Mouse (Mus musculus) hindbrain, embryonic 15.5 days (tissue): Measurements from ENCODE around the gene Zmynd8. TPM values are rescaled to one million over a fixed set of nuclear protein-coding genes. Genes with fewer than 3 reads are reported as not detected.
A peak's percentile ranks its signal among the peaks of the same experiment; 100 is the strongest.

ENCODE experiments used
- ATAC-seq: fragments of 200-750 bp; cut with Nextera tagmentation; 2 replicates; pipeline ENCODE4 v1.8.0; 2017; ENCODE audit warnings: low read depth, moderate number of reproducible peaks, moderate TSS enrichment; ENCODE audit not compliant: low FRiP score
- H3K27ac ChIP-seq: fragments of 300-500 bp; sonication (generic); replicated peaks from 2 replicates; pipeline ENCODE4 v1.5.1; 2015; ENCODE audit warnings: mild to moderate bottlenecking, inconsistent platforms
- H3K27me3 ChIP-seq: fragments of 300-500 bp; sonication (generic); 2 replicates; pipeline ENCODE4 v1.6.1; 2015; ENCODE audit warnings: control low read depth, inconsistent platforms
- H3K36me3 ChIP-seq: fragments of 300-500 bp; sonication (generic); 2 replicates; pipeline ENCODE4 v1.6.1; 2015; ENCODE audit warnings: control low read depth, inconsistent platforms
- H3K4me1 ChIP-seq: fragments of 300-500 bp; sonication (generic); replicated peaks from 2 replicates; pipeline ENCODE4 v1.6.1; 2015; ENCODE audit warnings: control low read depth, inconsistent platforms
- H3K4me2 ChIP-seq: fragments of 300-500 bp; sonication (generic); 2 replicates; pipeline ENCODE4 v1.6.1; 2015; ENCODE audit warnings: moderate library complexity, mild to moderate bottlenecking, inconsistent platforms
- H3K4me3 ChIP-seq: fragments of 300-500 bp; sonication (generic); 2 replicates; pipeline ENCODE4 v1.5.1; 2015; ENCODE audit warnings: mild to moderate bottlenecking, inconsistent platforms
- H3K9ac ChIP-seq: fragments of 300-500 bp; sonication (generic); 2 replicates; pipeline ENCODE4 v1.6.1; 2015; ENCODE audit warnings: inconsistent platforms
- H3K9me3 ChIP-seq: fragments of 300-500 bp; sonication (generic); 2 replicates; pipeline ENCODE4 v1.6.1; 2016; ENCODE audit warnings: control low read depth, inconsistent platforms
- WGBS: fragments of 180-500 bp; shearing (Covaris S2); methylation state at CpG from one replicate; pipeline ENCODE4 v1.1.7; 2015; 5-methylcytosine and 5-hydroxymethylcytosine counted together
- polyA plus RNA-seq: library from polyadenylated mRNA; unstranded; fragments of >200 nt; fragmentation: Nextera tagmentation; extraction: Ambion mirVana; gene quantifications from 2 replicates; pipeline ENCODE4 v1.2.1, GENCODE M21; 2015

Zmynd8 gene
- polyA plus RNA-seq, 1 experiment from 2014 or later = 71.8 TPM

DNA sequence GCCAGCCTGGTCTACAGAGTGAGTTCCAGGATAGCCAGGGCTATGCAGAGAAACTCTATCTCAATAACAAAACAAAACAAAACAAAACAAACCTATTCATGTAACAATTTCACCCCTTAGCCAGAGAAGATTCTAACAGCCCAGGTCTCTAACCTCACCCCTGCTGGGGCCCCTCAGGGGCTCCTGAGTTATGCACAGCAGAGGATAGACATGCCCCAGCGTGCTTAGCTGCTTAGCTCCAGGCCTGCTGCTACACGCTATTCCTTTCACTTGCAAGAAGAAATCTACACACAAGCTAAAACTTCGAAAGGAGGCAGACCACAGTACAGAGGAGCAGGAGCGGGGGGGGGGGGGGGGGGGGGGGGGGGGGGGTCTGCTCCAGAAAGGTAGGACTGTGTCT is 4.3 kb downstream of the Zmynd8 start:
- no peaks in the 10 kb centered on the region for H3K36me3 ChIP-seq
- no peak overlapping the region for H3K9ac ChIP-seq
- H3K27ac ChIP-seq = no peak overlapping the region
- no peak overlapping the region for H3K4me3 ChIP-seq
- H3K4me1 ChIP-seq = 0 out of 2 replicates have a peak, but pooled peaks cover 8% of the 10 kb centered on the region
- no peak for ATAC-seq
- WGBS = 48% methylated on average over 3 of the region's 4 CpGs
- H3K27me3 ChIP-seq = no peaks in the 10 kb centered on the region
- H3K4me2 ChIP-seq = no peak overlapping the region
- no peaks in the 10 kb centered on the region for H3K9me3 ChIP-seq

DNA sequence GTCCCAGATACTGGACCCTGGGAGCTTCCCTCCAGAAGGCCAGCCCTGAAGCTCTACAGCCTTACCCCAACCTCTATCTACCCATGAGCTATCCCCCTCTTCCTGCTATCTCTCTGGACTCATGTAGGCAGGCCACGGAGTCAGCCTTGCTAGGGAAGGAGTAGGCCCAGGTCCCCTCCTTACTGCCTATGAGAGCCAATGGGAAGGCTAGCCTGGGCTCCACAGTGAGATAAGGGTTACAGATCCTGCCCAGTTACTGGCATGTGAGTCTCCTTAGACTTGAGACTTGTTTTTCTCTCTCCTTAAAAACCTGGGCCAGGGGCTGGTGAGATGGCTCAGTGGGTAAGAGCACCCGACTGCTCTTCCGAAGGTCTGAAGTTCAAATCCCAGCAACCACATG is 5.6 kb downstream of the Zmynd8 start:
- 98% methylated on average over 3 of the region's 3 CpGs for WGBS
- Histone ChIP-seq H3K4me2 (no peak overlapping the region), H3K4me3 (no peak overlapping the region), H3K4me1 (peaks cover 20% of the 10 kb centered on the region), H3K27ac (no peak overlapping the region), H3K9ac (no peak overlapping the region), H3K9me3 (no peaks in the 10 kb centered on the region), H3K36me3 (no peaks in the 10 kb centered on the region), H3K27me3 (no peaks in the 10 kb centered on the region)
- ATAC-seq = no peak

DNA sequence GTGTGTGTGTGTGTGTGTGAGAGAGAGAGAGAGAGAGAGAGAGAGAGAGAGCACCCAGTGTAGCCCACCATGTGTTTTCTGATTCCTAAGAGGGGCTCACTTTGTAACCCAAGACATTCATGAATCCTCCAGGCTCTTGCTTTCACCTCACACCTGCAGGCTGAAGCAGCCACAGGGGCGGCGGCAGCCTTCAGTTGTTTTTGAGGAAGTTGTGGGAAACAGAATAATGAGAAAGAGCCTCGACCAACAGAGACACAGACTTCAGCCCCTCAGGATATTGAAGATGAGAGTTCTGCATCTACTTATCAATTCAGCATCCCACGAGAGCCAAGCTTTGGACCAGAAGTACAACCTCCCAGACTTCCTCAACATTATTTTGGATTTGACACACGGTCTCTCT is 6.2 kb downstream of the Zmynd8 start:
- no peaks in the 10 kb centered on the region for H3K27me3 ChIP-seq
- 82% methylated on average over 5 of the region's 5 CpGs for WGBS
- ATAC-seq = no peak

DNA sequence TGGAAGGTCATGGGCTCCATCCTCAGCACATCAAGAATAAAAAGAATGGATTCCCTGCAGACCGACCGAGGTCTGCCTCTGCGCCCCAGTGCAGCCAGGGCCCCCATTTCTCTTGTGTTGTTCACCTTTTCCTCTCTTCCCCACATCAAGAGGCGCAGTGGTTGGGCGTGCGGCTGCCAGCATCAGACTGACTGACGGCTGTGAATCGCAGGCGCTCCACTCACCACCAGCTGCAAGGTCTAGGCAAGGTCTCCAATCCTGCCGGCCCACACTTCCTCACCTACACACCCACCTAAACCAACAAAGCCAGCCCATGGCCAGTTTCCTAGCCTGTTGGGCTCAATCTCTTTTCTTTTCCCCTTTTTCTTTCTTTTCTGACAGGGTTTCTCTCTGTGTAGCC is 8.4 kb downstream of the Zmynd8 start:
- Histone ChIP-seq H3K4me1 (peaks cover 46% of the 10 kb centered on the region), H3K9ac (no peak overlapping the region), H3K4me3 (no peak overlapping the region), H3K9me3 (no peaks in the 10 kb centered on the region), H3K27me3 (no peaks in the 10 kb centered on the region), H3K4me2 (no peak overlapping the region), H3K27ac (no peak overlapping the region), H3K36me3 (no peaks in the 10 kb centered on the region)
- ATAC-seq = no peak
- WGBS = 87% methylated on average over 10 of the region's 10 CpGs

More for the DNA sequence above, 6.2 kb downstream of the Zmynd8 start:
- H3K4me2 ChIP-seq = no peak overlapping the region
- no peak overlapping the region for H3K27ac ChIP-seq
- peaks cover 26% of the 10 kb centered on the region for H3K4me1 ChIP-seq
- H3K9me3 ChIP-seq = no peaks in the 10 kb centered on the region
- no peak overlapping the region for H3K4me3 ChIP-seq
- no peaks in the 10 kb centered on the region for H3K36me3 ChIP-seq
- H3K9ac ChIP-seq = no peak overlapping the region

DNA sequence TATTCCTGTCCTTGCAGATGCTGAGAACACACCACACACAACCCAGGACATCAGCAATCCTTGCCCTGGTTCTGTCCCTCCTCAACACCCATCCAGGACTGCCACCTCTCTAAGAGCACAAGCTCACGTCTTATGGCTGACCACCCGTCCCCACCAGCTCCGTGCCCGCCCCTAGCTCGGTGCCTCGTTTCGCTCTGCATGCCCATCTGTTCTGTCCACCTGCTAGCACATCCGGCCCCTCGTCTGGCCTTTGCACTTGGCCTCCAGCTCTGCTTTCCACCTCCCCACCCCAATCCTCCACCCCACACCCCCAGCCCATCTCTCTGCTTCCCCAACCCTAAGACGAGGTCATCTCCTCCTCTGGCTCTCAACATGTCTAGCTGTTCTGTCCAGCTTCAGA is 8.9 kb downstream of the Zmynd8 start:
- Histone ChIP-seq H3K4me1 (peaks cover 51% of the 10 kb centered on the region), H3K36me3 (no peaks in the 10 kb centered on the region), H3K9ac (no peak overlapping the region), H3K9me3 (no peaks in the 10 kb centered on the region), H3K4me2 (no peak overlapping the region), H3K27ac (0 out of 2 replicates have a peak overlapping the region, but pooled peaks have one; percentile 100), H3K27me3 (no peaks in the 10 kb centered on the region), H3K4me3 (no peak overlapping the region)
- 68% methylated on average over 10 of the region's 10 CpGs for WGBS
- no peak for ATAC-seq

DNA sequence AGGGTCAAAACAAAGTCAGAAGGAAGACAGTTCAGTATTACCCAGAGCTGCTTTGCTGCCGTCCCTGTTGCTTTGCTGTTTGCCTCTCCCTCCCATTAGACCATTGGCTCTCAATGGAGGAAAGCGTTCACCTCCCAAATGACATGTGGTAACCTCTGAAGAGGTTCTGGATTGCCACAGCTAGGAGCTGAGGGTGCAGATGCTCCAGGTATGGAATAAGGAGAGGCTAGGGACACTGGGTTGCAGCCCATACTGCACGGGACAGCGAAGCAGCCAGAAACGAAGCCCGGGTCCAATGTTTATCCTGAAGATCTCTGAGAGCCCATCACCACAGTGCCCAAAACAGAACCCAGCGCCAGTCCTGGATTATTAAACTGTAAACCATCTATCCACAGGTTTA is 9.6 kb downstream of the Zmynd8 start:
- H3K27ac ChIP-seq = peak overlapping the region; percentile 100
- H3K9me3 ChIP-seq = no peaks in the 10 kb centered on the region
- no peak overlapping the region for H3K4me3 ChIP-seq
- WGBS = 69% methylated on average over 7 of the region's 7 CpGs
- no peak for ATAC-seq
- no peaks in the 10 kb centered on the region for H3K27me3 ChIP-seq
- peaks cover 55% of the 10 kb centered on the region for H3K4me1 ChIP-seq
- peak overlapping the region; percentile 22; the same call in 1 of the 2 replicates for H3K9ac ChIP-seq
- no peak overlapping the region for H3K4me2 ChIP-seq
- no peaks in the 10 kb centered on the region for H3K36me3 ChIP-seq

DNA sequence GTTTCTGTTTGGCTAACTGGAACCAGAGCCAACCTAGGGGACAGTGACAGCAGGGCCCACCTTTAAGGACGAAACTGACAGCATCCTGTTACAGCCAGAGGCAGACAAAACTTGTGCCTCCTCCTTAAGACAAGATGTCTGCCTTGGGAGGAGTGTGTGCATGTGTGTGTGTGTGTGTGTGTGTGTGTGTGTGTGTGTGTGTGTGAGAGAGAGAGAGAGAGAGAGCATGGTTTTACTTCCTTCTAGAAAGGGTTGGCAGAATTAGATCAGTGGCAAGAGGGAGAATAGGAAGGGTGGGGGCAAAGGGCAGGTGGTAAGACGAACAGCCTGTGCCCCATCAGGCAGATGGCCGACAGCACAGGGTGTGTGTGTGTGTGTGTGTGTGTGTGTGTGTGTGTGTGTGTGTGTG is 10.0 kb downstream of the Zmynd8 start:
- Histone ChIP-seq H3K4me3 (no peak overlapping the region), H3K9me3 (no peaks in the 10 kb centered on the region), H3K36me3 (no peaks in the 10 kb centered on the region), H3K4me1 (peaks cover 59% of the 10 kb centered on the region), H3K4me2 (peak overlapping the region; percentile 25; the same call in 1 of the 2 replicates), H3K27me3 (no peaks in the 10 kb centered on the region), H3K9ac (peak overlapping the region; percentile 32), H3K27ac (peak overlapping the region; percentile 100)
- ATAC-seq = no peak
- WGBS = 8% methylated on average over 3 of the region's 3 CpGs

DNA sequence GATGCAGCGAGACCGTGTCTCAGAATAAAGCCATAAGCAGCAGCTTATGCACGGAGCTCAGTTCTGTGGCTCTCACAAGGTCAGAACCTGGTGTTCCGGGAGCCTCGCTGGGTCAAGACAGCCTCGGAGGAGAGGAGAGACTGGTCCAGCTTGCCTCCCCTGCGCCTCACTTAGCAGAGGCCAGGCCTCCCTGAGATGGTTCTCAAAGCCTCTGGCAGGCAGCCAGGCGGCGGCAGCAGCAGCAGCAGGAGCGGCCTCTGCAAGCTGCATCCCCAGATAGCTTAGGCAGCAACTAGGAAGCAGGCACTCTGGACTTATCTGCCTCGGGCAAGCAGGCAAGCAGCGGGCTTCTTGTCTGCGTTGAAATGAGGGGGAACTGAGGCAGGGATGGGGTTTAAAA is 10.4 kb downstream of the Zmynd8 start:
- Histone ChIP-seq H3K4me2 (peak overlapping the region; percentile 25), H3K4me3 (no peak overlapping the region), H3K27ac (peak overlapping the region; percentile 100), H3K36me3 (no peaks in the 10 kb centered on the region), H3K27me3 (no peaks in the 10 kb centered on the region), H3K9me3 (no peaks in the 10 kb centered on the region), H3K9ac (peak overlapping the region; percentile 32; the same call in 1 of the 2 replicates), H3K4me1 (peaks cover 64% of the 10 kb centered on the region)
- WGBS = 9% methylated on average over 13 of the region's 13 CpGs
- ATAC-seq = peak; percentile 45; the same call in 1 of the 2 replicates

DNA sequence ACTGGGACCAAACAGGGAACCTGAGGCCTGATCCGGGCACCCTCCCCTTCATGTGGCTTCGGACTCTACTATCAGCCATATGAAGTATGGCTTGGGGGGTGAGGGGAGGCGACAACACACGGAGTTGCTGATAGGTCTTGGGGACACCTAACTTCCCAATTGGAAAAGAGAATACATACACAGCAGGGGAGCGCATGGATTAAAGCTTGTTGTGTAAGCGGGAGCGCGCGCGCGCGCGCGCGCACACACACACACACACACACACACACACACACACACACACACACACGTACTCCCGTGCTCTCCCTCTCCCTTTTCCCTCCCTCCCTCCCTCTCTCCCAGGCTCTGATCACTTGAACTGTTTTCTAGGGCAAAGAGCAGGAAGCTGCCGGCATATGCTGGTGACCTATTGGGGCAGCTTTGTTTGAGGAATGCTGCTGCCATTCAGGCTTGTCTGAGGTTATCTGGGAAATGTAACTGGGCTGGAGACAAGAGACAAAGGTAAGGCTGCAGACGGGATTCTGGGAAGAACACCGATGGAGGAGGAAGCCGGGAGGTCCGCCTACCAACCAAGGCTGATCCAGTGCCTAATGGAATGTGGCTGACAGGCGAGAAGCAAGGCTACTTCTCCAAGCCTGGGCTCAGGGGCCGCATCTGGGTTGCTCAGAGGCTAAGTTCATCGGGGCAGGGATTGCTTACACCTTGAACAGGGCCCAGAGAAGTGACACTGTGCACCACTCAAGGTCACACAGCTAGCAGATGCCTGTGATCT is 11.8 kb downstream of the Zmynd8 start:
- H3K4me1 ChIP-seq = peaks cover 77% of the 10 kb centered on the region
- WGBS = 5% methylated on average over 25 of the region's 25 CpGs
- no peaks in the 10 kb centered on the region for H3K27me3 ChIP-seq
- no peak overlapping the region for H3K4me3 ChIP-seq
- peak overlapping the region; percentile 100 for H3K27ac ChIP-seq
- no peak for ATAC-seq
- peak overlapping the region; percentile 9; the same call in 1 of the 2 replicates for H3K4me2 ChIP-seq
- no peaks in the 10 kb centered on the region for H3K9me3 ChIP-seq
- H3K9ac ChIP-seq = 0 out of 2 replicates have a peak overlapping the region, but pooled peaks have one; percentile 29
- no peaks in the 10 kb centered on the region for H3K36me3 ChIP-seq

DNA sequence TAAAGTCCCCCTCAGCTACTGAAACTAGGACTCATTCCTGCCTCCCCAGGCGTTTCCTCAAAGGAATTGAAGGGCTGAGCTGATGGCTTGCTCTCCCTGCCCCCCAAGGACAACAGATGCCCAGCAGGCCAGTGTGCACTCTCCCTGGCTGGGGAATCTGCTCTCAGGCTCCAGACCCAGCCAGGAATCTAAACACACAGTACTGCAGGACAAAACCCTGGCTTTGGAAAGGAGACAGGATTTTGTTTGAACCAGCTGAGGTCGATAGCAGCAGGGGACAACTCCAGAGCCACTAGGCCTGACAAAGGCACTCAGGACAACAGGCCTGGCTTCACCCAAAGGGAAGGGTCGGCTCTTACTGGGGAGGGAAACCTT is 12.3 kb downstream of the Zmynd8 start:
- no peak for ATAC-seq
- no peaks in the 10 kb centered on the region for H3K36me3 ChIP-seq
- H3K4me3 ChIP-seq = no peak overlapping the region
- H3K27me3 ChIP-seq = no peaks in the 10 kb centered on the region
- WGBS = 0% methylated on average over 3 of the region's 3 CpGs
- H3K9ac ChIP-seq = peak overlapping the region; percentile 29; the same call in 1 of the 2 replicates
- peak overlapping the region; percentile 9; the same call in 1 of the 2 replicates for H3K4me2 ChIP-seq
- H3K9me3 ChIP-seq = no peaks in the 10 kb centered on the region
- H3K4me1 ChIP-seq = peaks cover 83% of the 10 kb centered on the region
- H3K27ac ChIP-seq = peak overlapping the region; percentile 100

DNA sequence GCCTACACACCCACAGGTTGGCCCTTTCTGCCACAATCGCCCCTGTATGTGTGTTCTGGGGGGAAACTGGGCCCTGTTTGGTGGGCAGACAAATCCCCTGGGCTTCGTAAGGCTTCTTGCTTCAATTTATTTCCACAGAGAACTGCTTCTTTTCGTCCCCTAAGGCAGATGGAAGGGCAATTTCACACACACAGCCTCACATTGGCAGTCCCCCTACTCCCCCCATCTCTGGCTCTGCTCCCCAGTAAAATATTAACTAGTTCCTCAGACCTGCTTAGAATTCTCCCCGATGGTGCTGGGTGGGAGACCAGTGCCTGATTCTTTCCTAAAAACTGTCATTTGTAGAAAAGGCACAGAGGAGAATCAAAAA is 12.9 kb downstream of the Zmynd8 start:
- no peaks in the 10 kb centered on the region for H3K27me3 ChIP-seq
- H3K4me1 ChIP-seq = peaks cover 88% of the 10 kb centered on the region
- no peak overlapping the region for H3K4me3 ChIP-seq
- no peak overlapping the region for H3K4me2 ChIP-seq
- ATAC-seq = no peak
- H3K36me3 ChIP-seq = no peaks in the 10 kb centered on the region
- peak overlapping the region; percentile 65 for H3K9ac ChIP-seq
- WGBS = 15% methylated on average over 4 of the region's 4 CpGs
- H3K9me3 ChIP-seq = no peaks in the 10 kb centered on the region
- peak overlapping the region; percentile 100 for H3K27ac ChIP-seq

DNA sequence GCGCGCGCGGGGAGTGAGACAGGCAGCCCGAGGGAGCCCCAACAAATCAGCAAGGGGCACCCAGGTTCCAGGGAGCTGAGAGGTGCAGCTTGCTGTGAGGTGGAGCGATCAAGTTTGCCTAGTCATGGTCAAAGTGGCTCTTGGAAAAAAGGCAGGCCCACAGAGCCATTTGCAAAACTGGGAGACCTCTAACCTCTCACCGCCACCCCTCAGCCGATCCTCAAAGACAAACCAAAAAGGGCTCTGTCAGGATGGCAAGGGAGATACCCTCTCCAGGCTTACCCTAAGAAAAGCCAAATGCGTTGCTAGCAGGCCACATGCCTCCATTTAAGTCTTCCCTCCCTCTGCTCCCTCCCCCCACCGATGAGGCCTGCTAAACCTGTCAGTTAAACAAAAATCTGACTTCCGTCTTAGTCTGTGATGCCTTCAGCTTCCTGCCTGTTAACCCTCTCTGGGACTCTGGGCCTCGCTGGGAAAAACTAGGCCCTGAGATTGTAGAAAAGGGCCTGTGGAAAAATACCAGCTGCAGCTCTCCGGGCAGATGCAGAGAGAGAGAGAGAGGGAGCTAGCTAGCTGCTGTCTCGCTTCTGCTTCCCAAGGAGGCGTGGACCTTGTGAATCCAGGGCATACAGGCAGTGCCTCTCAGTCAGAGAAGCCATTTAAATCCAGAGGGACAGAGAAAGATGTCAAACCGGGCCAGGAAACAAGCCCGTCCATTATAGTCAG is 13.4 kb downstream of the Zmynd8 start:
- H3K36me3 ChIP-seq = no peaks in the 10 kb centered on the region
- peak overlapping the region; percentile 73; the same call in 1 of the 2 replicates for H3K4me2 ChIP-seq

More for the DNA sequence above, 13.4 kb downstream of the Zmynd8 start:
- Histone ChIP-seq H3K4me3 (no peak overlapping the region), H3K27ac (peak overlapping the region; percentile 100), H3K4me1 (peaks cover 94% of the 10 kb centered on the region), H3K27me3 (no peaks in the 10 kb centered on the region), H3K9ac (peak overlapping the region; percentile 65), H3K9me3 (no peaks in the 10 kb centered on the region)
- peak; percentile 43 for ATAC-seq
- 4% methylated on average over 12 of the region's 17 CpGs for WGBS
